Mouse (Mus musculus): ENCODE measurements around the gene Fuk.

Fuk gene

DNA sequence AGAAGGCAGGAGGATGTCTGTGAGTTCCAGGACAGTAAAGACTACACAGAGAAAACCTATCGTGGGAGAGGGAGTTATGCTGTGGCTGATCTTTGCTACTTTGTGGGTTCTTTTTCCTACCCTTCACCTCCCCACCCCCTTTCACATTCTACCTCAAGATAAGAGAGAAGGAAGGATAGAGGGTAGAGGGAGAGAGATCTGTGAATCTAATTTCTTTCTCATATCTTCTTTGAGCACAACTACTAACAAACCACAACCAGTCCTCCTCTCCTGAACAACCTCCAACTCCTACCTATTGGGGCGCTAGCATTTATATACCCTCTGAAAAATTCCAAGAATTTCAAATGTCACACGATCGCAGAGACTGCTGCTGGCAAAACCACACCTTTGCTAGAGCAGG lies 24.4 kb downstream of the Fuk start:
- WGBS: 86% methylated on average over 4 of the region's 4 CpGs

GRCm38 (mm10) chr8:110870501-110870900 lies 31.8 kb downstream of the Fuk start:
- WGBS: 91% methylated on average over 2 of the region's 2 CpGs

DNA sequence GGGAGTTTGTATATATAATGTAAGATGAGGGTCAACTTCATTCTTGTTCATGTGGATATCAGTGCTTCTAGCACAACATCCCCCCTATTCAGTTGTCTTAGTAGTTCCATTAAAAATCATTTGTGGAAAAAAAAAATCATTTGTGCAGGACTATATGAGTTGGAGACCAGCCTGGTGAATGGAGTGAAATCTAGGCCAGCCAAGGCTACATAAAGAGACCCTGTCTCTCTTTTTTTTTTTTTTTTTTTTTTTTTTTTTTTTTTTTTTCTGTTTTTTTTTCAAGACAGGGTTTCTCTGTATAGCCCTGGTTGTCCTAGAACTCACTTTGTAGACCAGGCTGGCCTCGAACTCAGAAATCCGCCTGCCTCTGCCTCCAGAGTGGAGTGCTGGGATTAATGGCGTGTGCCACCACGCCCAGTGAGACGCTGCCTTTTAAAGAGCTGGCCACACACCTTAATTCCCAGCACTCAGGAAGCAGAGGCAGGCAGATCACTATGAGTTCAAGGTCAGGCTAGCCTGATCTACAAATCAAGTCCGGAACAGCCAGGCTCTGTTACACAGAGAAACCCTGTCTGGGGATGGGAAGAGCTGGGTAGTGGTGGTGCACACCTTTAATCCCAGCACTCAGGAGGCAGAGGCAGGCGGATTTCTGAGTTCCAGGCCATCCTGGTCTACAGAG lies 40.8 kb downstream of the Fuk start:
- 98% methylated on average over 7 of the region's 7 CpGs for WGBS

- 70% methylated on average over 7 of the region's 7 CpGs for WGBS
Observed at GRCm38 (mm10) chr8:110859651-110860501, 42.4 kb downstream of the Fuk start.

- WGBS: 68% methylated on average over 5 of the region's 5 CpGs
Observed at GRCm38 (mm10) chr8:110856760-110857461, 45.4 kb downstream of the Fuk start.

GRCm38 (mm10) chr8:110856073-110856472 lies 46.2 kb downstream of the Fuk start:
- 94% methylated on average over 4 of the region's 4 CpGs for WGBS

- 94% methylated on average over 10 of the region's 10 CpGs for WGBS
Observed at GRCm38 (mm10) chr8:110851186-110851585, 51.1 kb downstream of the Fuk start.

DNA sequence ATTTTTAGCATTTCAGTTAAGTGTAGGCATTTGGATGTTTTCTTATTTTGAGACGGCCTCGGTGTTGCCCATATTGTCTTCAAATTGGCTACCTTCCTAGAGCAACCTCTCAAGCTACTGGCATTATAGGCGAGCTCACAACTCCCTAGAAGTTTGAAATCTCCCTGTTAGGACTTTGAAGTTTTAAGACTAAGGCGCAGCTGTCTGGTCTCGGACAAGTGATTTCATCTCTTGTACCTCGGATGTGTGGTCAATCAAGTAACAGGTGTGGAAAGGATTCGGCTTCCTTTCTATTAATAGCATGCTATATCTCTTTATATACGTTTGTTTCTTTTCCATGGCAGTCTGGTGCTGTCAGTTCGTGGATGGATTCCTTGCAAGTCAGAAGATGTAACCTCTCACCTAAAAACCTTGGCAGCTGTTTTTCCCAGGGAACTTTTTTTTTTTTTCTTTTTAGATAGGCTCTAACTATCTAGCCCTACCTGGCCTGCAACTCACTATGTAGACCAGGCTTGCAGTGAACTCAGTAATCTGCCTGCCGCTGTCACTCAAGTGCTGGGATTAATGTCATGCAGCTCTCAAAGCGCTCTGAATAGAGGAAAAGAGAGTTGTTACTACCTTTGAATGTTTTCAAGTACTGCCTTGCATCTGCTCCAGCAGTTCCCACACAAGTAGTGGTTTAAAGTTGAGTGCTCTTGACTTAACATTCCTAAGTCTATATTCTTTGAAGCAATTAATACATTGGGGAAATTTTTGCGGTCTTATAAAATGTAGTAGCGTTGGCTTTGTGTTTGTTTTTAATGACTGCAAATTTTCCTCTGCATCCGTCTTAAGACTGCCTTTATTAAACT lies 54.4 kb downstream of the Fuk start:
- WGBS: 51% methylated on average over 14 of the region's 14 CpGs

GRCm38 (mm10) chr8:110847171-110847549 lies 55.1 kb downstream of the Fuk start:
- WGBS: under 1% methylated on average over 13 of the region's 13 CpGs

DNA sequence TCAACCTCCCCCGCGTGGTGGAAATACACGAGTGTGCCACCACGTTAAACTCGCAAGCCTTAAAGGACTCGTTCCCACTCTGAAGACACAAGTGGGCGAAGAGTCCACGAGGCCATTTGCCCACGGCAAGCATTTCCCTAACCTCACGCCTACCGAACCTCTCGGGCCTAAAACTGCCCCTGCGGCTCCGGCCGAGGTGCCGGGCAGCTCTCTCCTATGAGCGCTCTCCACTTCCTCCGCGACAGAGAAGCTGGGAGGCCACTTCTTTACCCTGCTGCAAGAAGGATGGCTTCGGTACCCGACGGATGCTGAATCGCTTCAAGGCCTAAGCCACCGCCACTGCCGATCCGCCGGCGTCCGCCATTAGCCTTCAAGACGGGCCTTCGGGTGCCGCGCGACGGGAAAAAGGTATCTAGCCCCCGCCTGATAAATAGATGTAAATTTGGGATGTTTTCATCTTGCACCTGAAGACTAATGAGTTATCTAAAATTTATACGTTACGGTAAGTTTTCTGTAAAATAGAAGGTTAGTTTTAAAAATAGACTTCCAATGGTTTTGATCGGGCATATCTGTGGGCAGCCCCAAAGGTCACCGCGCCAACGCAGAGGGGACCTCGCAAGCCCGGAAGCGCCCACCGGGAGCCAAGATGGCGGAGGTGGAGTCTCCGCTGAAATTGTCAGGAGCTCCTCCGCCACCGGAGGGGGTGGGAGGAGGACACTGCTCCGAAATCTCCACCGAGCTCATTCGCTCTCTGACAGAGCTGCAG lies 55.7 kb downstream of the Fuk start, which contains the start of the genes Cog4 and Sf3b3:
Gene Cog4, plus strand, starts transcription at position 196 of the 766 bp plus-strand sequence.
Gene Sf3b3, minus strand, starts transcription at position 383 of the 766 bp plus-strand sequence.
- WGBS: under 1% methylated on average over 53 of the region's 53 CpGs

DNA sequence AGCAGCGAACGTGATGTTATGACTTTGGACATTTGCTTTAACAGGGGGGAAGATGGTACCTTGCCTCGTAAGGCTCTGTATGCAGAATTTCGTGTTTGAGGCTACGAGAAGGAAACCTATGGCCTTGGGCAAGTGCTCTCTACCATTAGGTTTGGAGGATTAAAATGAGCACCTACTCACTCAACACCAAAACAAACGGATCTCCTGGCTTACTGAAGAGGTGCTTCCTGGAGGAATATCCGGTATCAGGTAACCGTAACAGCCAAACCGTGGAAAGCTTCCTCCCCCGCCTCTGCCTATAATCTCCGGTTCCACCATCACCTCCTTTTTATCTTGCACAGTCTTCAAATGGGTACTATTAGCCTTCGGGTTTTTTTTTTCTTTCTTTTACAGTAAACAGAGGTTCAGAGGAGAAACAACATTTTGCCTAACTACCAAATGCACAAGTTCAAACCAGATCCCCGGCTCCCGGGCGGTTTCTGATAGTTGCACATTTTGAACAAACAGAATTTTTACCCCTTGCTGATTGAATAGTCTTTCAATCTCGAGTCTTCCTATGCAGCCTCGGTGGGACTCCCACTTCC lies 56.4 kb downstream of the Fuk start:
- WGBS: 5% methylated on average over 17 of the region's 17 CpGs

DNA sequence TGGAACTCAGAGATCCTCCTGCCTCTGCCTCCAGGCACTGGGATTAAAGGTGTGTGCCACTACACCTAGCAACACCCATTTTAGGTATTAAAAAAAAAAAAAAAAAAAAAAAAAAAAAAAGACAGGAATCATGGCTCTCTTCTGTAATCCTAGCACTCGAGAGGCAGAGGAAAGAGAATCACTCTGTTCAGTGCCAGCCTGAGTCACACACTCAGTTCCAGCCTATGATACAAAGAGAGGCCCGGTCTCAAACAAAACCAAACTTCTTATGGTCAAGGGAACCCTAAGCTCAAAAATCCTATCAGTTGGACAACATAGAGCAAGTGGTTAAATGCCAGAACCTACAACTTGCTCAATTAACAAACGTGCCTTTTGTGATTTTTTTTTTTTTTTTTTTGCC lies 57.3 kb downstream of the Fuk start:
- WGBS: 36% methylated on average over 3 of the region's 3 CpGs

- WGBS: 53% methylated on average over 5 of the region's 5 CpGs
Observed at GRCm38 (mm10) chr8:110843207-110843606, 59.1 kb downstream of the Fuk start.

- 73% methylated on average over 3 of the region's 3 CpGs for WGBS
Observed at GRCm38 (mm10) chr8:110842012-110842574, 60.2 kb downstream of the Fuk start.

Measured in cerebral cortex, adult 2 months (tissue).